Mouse (Mus musculus) G1E (cell line): ENCODE data around the gene Prrx1. TPM values are rescaled to one million over a fixed set of nuclear protein-coding genes. Genes with fewer than 3 reads are reported as not detected.

Experiments used
- ATAC-seq: 2 replicates; pipeline ENCODE4 v1.8.0; 2016; ENCODE audit warnings: mild to moderate bottlenecking; ENCODE audit not compliant: insufficient number of reproducible peaks, poor library complexity, low FRiP score, severe bottlenecking; ENCODE audit errors: extremely low read depth
- DNase-seq: peaks from one replicate; pipeline ENCODE4 v3.0.0; 2012; ENCODE audit warnings: low spot score
- H3K27me3 ChIP-seq: 2 replicates; pipeline ENCODE4 v1.6.1; 2012; ENCODE audit warnings: mild to moderate bottlenecking, low read length, inconsistent platforms; ENCODE audit not compliant: insufficient read depth
- H3K36me3 ChIP-seq: replicated peaks from 2 replicates; pipeline ENCODE3; 2012; ENCODE audit warnings: mild to moderate bottlenecking, inconsistent platforms
- H3K4me1 ChIP-seq: 2 replicates; pipeline ENCODE4 v1.6.1; 2012; ENCODE audit warnings: low read depth, low read length, inconsistent platforms, mixed read lengths; ENCODE audit not compliant: insufficient read depth
- H3K4me3 ChIP-seq: 2 replicates; pipeline ENCODE4 v1.5.1; 2012; ENCODE audit warnings: low read depth, mild to moderate bottlenecking, inconsistent platforms, low read length, moderate library complexity, mixed read lengths
- H3K9me3 ChIP-seq: replicated peaks from 2 replicates; pipeline ENCODE4 v1.6.1; 2012; ENCODE audit warnings: inconsistent platforms
- CTCF ChIP-seq: IDR thresholded peaks from 2 replicates; pipeline ENCODE4 v1.5.1; 2012; ENCODE audit warnings: low read depth, low read length, inconsistent platforms, mixed read lengths
- GATA1 ChIP-seq: IDR thresholded peaks from 2 replicates; pipeline ENCODE4 v1.6.1; 2012; ENCODE audit warnings: borderline replicate concordance, low read length, inconsistent platforms, mixed read lengths
- GATA2 ChIP-seq: IDR thresholded peaks from 2 replicates; pipeline ENCODE4 v1.6.1; 2012; ENCODE audit warnings: low read depth, low read length, inconsistent platforms, borderline replicate concordance
- POLR2AphosphoS5 ChIP-seq: IDR thresholded peaks from 2 replicates; pipeline ENCODE4 v1.6.1; 2012; ENCODE audit warnings: low read depth, low read length, inconsistent platforms; ENCODE audit not compliant: insufficient replicate concordance
- TAL1 ChIP-seq: conservative IDR thresholded peaks from 2 replicates; pipeline ENCODE4 v1.6.1; 2012; ENCODE audit warnings: low read depth, low read length, inconsistent platforms, mixed read lengths
- polyA plus RNA-seq: library from polyadenylated mRNA; stranded (reverse); fragments of >175 nt; gene quantifications from 2 replicates; pipeline ENCODE4 v1.2.3, GENCODE M21; 2012
- total RNA-seq, 2 experiments: library from RNA; stranded (forward) in 1 of 2; stranded (reverse) in 1 of 2; fragments of 200-1000 nt in 1 of 2; fragments of >200 nt in 1 of 2; fragmentation: Nextera tagmentation in 1 of 2; gene quantifications; 2 replicates each; pipeline ENCODE4 v1.2.3; 2014 to 2017

Prrx1 gene
- total and polyA plus RNA-seq, 3 experiments, result 0.05 TPM; not detected in 2

GRCm38 (mm10) chr1:163357733-163358132 is 44.2 kb upstream of the Prrx1 start:
- no peak overlapping the region for H3K4me3 ChIP-seq
- H3K27me3 ChIP-seq, result 0 out of 2 replicates have a peak, but pooled peaks cover 2% of the 10 kb centered on the region

GRCm38 (mm10) chr1:163356167-163356566 is 42.7 kb upstream of the Prrx1 start:
- DNase-seq (no peak), ATAC-seq (no peak)

More at GRCm38 (mm10) chr1:163357733-163358132, 44.2 kb upstream of the Prrx1 start:
- no peaks in the 10 kb centered on the region for H3K9me3 ChIP-seq
- DNase-seq, result no peak
- H3K36me3 ChIP-seq, result no peaks in the 10 kb centered on the region
- no peak for TF ChIP-seq CTCF
- TF ChIP-seq GATA1, result no peak
- no peak for TF ChIP-seq GATA2
- TF ChIP-seq TAL1, result no peak
- no peak for TF ChIP-seq POLR2AphosphoS5
- H3K4me1 ChIP-seq, result no peaks in the 10 kb centered on the region
- no peak for ATAC-seq

GRCm38 (mm10) chr1:163355626-163356156 is 42.2 kb upstream of the Prrx1 start:
- Histone ChIP-seq H3K4me1 (no peaks in the 10 kb centered on the region), H3K9me3 (no peaks in the 10 kb centered on the region), H3K4me3 (no peak overlapping the region), H3K27me3 (0 out of 2 replicates have a peak, but pooled peaks cover 2% of the 10 kb centered on the region), H3K36me3 (no peaks in the 10 kb centered on the region)
- DNase-seq (no peak), ATAC-seq (no peak)
- no peak for TF ChIP-seq POLR2AphosphoS5
- TF ChIP-seq CTCF, result no peak
- TF ChIP-seq GATA2, result no peak
- no peak for TF ChIP-seq GATA1
- TF ChIP-seq TAL1, result no peak

More at GRCm38 (mm10) chr1:163356167-163356566, 42.7 kb upstream of the Prrx1 start:
- Histone ChIP-seq H3K36me3 (no peaks in the 10 kb centered on the region), H3K27me3 (0 out of 2 replicates have a peak, but pooled peaks cover 2% of the 10 kb centered on the region), H3K4me3 (no peak overlapping the region), H3K4me1 (no peaks in the 10 kb centered on the region), H3K9me3 (no peaks in the 10 kb centered on the region)
- TF ChIP-seq GATA2 (no peak), CTCF (no peak), TAL1 (no peak), GATA1 (no peak), POLR2AphosphoS5 (no peak)

GRCm38 (mm10) chr1:163350988-163351387 is 37.5 kb upstream of the Prrx1 start:
- no peaks in the 10 kb centered on the region for H3K27me3 ChIP-seq
- ATAC-seq (no peak), DNase-seq (no peak)
- TF ChIP-seq TAL1, result no peak
- TF ChIP-seq POLR2AphosphoS5, result no peak
- H3K4me3 ChIP-seq, result no peak overlapping the region
- H3K9me3 ChIP-seq, result no peaks in the 10 kb centered on the region
- H3K36me3 ChIP-seq, result no peaks in the 10 kb centered on the region
- H3K4me1 ChIP-seq, result no peaks in the 10 kb centered on the region

DNA sequence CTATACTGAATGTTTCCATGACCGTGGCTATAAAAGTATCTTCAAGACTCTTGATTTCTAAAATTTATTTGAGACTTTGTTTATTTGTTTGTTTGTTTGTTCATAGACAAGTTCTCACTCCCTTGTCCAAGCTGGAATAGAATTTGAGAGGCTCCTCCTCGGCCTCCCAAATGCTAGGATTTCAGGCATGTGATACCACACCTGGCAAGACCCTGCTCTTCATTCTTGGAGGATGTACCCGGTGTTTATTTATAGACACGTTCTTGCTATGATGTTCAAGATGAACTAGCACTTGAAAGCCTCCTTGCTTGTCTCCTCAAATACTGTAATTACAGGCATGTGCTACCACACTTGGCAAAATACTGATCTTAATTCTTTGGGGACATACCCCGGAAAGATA is 32.0 kb upstream of the Prrx1 start:
- DNase-seq (no peak), ATAC-seq (no peak)
- TF ChIP-seq TAL1, result no peak
- Histone ChIP-seq H3K4me3 (no peak overlapping the region), H3K9me3 (no peaks in the 10 kb centered on the region), H3K36me3 (no peaks in the 10 kb centered on the region), H3K27me3 (no peaks in the 10 kb centered on the region), H3K4me1 (no peaks in the 10 kb centered on the region)

- no peaks in the 10 kb centered on the region for H3K36me3 ChIP-seq
- no peak for DNase-seq
- H3K4me3 ChIP-seq, result no peak overlapping the region
- H3K27me3 ChIP-seq, result no peaks in the 10 kb centered on the region
- TF ChIP-seq GATA2 (no peak), CTCF (peak; percentile 29; the same call in 1 of the 2 replicates)
- H3K4me1 ChIP-seq, result no peaks in the 10 kb centered on the region
- H3K9me3 ChIP-seq, result no peaks in the 10 kb centered on the region
- 0 out of 2 replicates have a peak, but pooled peaks have one; percentile 15 for ATAC-seq
These were observed 31.4 kb upstream of the Prrx1 start for GRCm38 (mm10) chr1:163344931-163345330.

DNA sequence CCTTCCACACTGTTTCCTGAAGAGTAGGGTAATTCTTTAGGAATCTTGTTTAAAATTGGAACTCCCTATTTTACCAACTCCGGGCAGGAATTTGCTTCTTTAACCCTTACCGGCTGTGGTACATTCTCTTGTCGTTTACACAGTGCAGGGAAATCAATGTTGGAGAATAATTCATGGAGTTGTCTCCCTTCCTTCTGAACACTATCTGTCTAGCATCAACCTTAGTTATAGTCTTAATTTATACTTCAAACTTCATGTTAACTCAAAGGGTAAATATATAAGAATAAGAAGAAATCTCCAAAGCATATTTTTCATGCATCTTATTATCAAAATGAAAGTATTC is 25.7 kb upstream of the Prrx1 start:
- no peaks in the 10 kb centered on the region for H3K4me1 ChIP-seq
- DNase-seq (no peak), ATAC-seq (no peak)
- no peaks in the 10 kb centered on the region for H3K27me3 ChIP-seq
- H3K36me3 ChIP-seq, result no peaks in the 10 kb centered on the region
- no peak overlapping the region for H3K4me3 ChIP-seq
- no peaks in the 10 kb centered on the region for H3K9me3 ChIP-seq
- TF ChIP-seq GATA1, result no peak
- no peak for TF ChIP-seq CTCF
- TF ChIP-seq TAL1, result no peak
- no peak for TF ChIP-seq POLR2AphosphoS5
- no peak for TF ChIP-seq GATA2
